Mouse (Mus musculus) testis, adult 2 months (tissue): ENCODE results near the gene Raet1d.
"Not testable (repeated sequence)": the region's sequence is repeated elsewhere in the genome, so short reads cannot be mapped to it uniquely, and the experiment has no call there.

Experiments used
- CTCF ChIP-seq: fragments of 200-500 bp; IDR thresholded peaks from 2 replicates; pipeline ENCODE4 v1.5.1; 2012; ENCODE audit warnings: low read depth, mild to moderate bottlenecking, inconsistent platforms, low read length, moderate library complexity; ENCODE audit not compliant: control insufficient read depth, insufficient read depth, insufficient replicate concordance
- POLR2A ChIP-seq: fragments of 200-500 bp; IDR thresholded peaks from 2 replicates; pipeline ENCODE4 v1.6.1; 2012; ENCODE audit warnings: low read depth, mild to moderate bottlenecking, inconsistent platforms, low read length, moderate library complexity; ENCODE audit not compliant: control insufficient read depth

DNA sequence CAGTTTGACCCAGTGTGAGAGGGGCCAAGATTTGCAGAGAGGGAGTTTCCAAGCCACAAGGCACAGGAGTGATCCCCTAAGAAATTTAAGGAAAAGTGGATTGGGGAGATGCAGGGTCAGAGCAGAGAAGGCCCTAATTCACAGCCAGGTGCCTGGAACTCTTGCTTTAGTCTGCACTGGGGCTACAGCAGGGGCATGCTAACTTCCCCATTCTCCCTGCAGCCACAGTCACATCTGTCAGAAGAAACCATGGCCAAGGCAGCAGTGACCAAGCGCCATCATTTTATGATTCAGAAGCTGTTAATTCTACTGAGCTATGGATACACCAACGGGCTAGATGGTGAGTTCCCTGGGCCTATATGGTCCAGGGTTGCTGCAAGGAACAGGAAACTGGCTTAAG is 2.1 kb downstream of the Raet1d start:
- TF ChIP-seq CTCF, POLR2A: not testable (repeated sequence)
